Mouse (Mus musculus) liver, embryonic 13.5 days (tissue): ENCODE data around the gene Rpl29. TPM values are rescaled to one million over a fixed set of nuclear protein-coding genes. Genes with fewer than 3 reads are reported as not detected.
A peak's percentile ranks its signal among the peaks of the same experiment; 100 is the strongest.

Experiments
- ATAC-seq: fragments of 200-750 bp; cut with Nextera tagmentation; 2 replicates; pipeline ENCODE4 v1.8.0; 2017; ENCODE audit warnings: low read depth, mild to moderate bottlenecking, moderate number of reproducible peaks, moderate library complexity
- DNase-seq: peaks from one replicate; pipeline ENCODE4 v3.0.0; 2022
- H3K27ac ChIP-seq: fragments of 300-500 bp; sonication (generic); 2 replicates; pipeline ENCODE4 v1.5.1; 2015; ENCODE audit warnings: moderate library complexity, mild to moderate bottlenecking, inconsistent platforms
- H3K27me3 ChIP-seq: fragments of 300-500 bp; sonication (generic); 2 replicates; pipeline ENCODE4 v1.6.1; 2015; ENCODE audit warnings: mild to moderate bottlenecking, inconsistent platforms
- H3K36me3 ChIP-seq: fragments of 300-500 bp; sonication (generic); 2 replicates; pipeline ENCODE4 v1.6.1; 2015; ENCODE audit warnings: mild to moderate bottlenecking, inconsistent platforms
- H3K4me1 ChIP-seq: fragments of 300-500 bp; sonication (generic); replicated peaks from 2 replicates; pipeline ENCODE4 v1.6.1; 2015; ENCODE audit warnings: inconsistent platforms
- H3K4me2 ChIP-seq: fragments of 300-500 bp; sonication (generic); 2 replicates; pipeline ENCODE4 v1.6.1; 2015; ENCODE audit warnings: inconsistent platforms, mild to moderate bottlenecking, moderate library complexity
- H3K4me3 ChIP-seq: fragments of 300-500 bp; sonication (generic); replicated peaks from 2 replicates; pipeline ENCODE4 v1.5.1; 2015; ENCODE audit warnings: mild to moderate bottlenecking, inconsistent platforms
- H3K9ac ChIP-seq: fragments of 300-500 bp; sonication (generic); 2 replicates; pipeline ENCODE4 v1.6.1; 2015; ENCODE audit warnings: mild to moderate bottlenecking, inconsistent platforms
- H3K9me3 ChIP-seq: fragments of 300-500 bp; sonication (generic); replicated peaks from 2 replicates; pipeline ENCODE4 v1.6.1; 2016; ENCODE audit warnings: inconsistent platforms
- WGBS: fragments of 180-500 bp; shearing (Covaris S2); methylation state at CpG from one replicate; pipeline ENCODE4 v1.1.7; 2015; ENCODE audit not compliant: insufficient replicate concordance; 5-methylcytosine and 5-hydroxymethylcytosine counted together
- polyA plus RNA-seq: library from polyadenylated mRNA; unstranded; fragments of >200 nt; fragmentation: Nextera tagmentation; extraction: Ambion mirVana; gene quantifications from 2 replicates; pipeline ENCODE4 v1.2.1, GENCODE M21; 2015

Gene Rpl29
- polyA plus RNA-seq, 1 experiment from 2014 or later: 835 TPM

DNA sequence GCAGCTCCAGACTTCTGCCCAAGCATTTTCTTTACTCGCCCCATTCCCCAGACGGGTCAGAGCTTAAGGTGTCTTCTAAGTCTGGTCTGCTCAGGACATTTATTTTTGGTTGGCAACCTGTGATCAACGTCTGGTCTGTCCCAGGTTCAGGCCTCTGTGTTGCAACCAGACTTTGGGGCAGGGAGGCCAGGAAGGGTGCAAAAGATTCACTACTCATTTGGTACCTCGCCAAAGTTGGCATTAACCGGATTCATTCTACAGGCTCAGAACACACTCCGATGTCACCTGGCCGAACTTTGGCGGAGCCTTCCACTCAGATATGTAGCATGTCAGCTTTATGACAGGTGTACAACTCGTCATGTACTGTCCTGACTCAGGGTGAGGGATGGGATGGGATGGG, 18.7 kb downstream of the Rpl29 start:
- ATAC-seq (no peak; the same call in 1 of the 2 replicates), DNase-seq (no peak)
- Histone ChIP-seq H3K4me3 (peak overlapping the region; percentile 60), H3K27ac (peak overlapping the region; percentile 50), H3K4me1 (peaks cover 76% of the 10 kb centered on the region), H3K9ac (peak overlapping the region; percentile 65; the same call in 1 of the 2 replicates), H3K36me3 (no peaks in the 10 kb centered on the region), H3K27me3 (peaks cover 26% of the 10 kb centered on the region), H3K9me3 (no peaks in the 10 kb centered on the region), H3K4me2 (peak overlapping the region; percentile 79)
- 32% methylated on average over 9 of the region's 9 CpGs for whole genome bisulfite sequencing

DNA sequence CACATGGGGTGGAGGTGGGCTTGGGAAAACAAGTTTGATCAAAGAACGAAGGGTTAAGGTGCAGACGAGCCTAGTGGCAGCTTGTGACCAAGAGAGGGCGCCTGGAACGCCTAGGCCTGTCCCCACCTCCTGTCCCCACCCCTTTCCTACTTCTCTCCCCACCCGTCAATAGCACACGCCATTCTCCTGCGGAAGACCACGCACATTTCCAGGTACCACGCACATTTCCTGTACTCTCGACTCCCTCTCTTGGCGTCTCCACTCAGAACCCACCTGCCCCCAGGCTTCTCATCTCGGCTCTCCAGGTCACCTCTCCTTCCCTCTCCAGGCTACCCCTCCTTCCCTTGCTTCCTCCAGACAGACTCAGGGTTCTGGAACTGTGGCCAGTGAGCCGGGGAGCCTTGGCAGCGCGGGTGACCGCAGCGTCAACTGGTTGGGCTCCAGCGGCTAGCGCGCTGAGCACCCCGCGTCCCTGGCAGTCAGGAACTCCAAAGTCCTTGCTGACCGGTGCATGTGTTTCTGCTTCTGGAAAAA, 19.3 kb downstream of the Rpl29 start:
- peak overlapping the region; percentile 79 for H3K4me2 ChIP-seq
- peak; percentile 43 for ATAC-seq
- H3K4me1 ChIP-seq: peaks cover 82% of the 10 kb centered on the region
- no peaks in the 10 kb centered on the region for H3K9me3 ChIP-seq
- H3K4me3 ChIP-seq: peak overlapping the region; percentile 59
- H3K36me3 ChIP-seq: no peaks in the 10 kb centered on the region
- peaks cover 32% of the 10 kb centered on the region for H3K27me3 ChIP-seq
- H3K9ac ChIP-seq: peak overlapping the region; percentile 62
- no peak for DNase-seq
- H3K27ac ChIP-seq: peak overlapping the region; percentile 53
- WGBS: 1% methylated on average over 23 of the region's 23 CpGs

DNA sequence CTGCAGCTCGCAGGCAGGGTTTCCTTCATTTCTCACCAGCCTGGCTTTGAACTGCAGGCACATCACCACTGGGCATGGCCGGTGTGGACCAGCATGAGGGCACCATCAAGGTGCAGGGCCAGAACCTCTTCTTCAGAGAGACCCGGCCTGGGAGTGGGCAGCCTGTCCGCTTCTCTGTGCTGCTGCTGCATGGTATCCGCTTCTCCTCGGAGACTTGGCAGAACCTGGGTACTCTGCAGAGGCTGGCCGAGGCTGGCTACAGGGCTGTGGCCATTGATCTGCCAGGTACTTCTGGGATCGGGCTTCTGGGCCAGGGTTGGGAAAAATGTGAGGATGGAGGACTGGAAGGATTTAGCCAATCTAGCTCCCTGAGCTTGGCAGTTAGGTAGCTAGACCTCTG, 20.7 kb downstream of the Rpl29 start:
- Histone ChIP-seq H3K9me3 (no peaks in the 10 kb centered on the region), H3K9ac (no peak overlapping the region), H3K4me1 (peaks cover 93% of the 10 kb centered on the region), H3K4me3 (no peak overlapping the region), H3K36me3 (no peaks in the 10 kb centered on the region), H3K27ac (no peak overlapping the region), H3K4me2 (peak overlapping the region; percentile 34), H3K27me3 (peaks cover 45% of the 10 kb centered on the region)
- ATAC-seq (no peak), DNase-seq (no peak)
- 77% methylated on average over 8 of the region's 8 CpGs for WGBS

GRCm38 (mm10) chr9:106450661-106451060, 21.4 kb downstream of the Rpl29 start:
- no peak for ATAC-seq
- 46% methylated on average over 9 of the region's 9 CpGs for WGBS
- Histone ChIP-seq H3K9ac (no peak overlapping the region), H3K27ac (peak overlapping the region; percentile 41; the same call in 1 of the 2 replicates), H3K9me3 (no peaks in the 10 kb centered on the region), H3K4me3 (no peak overlapping the region), H3K4me2 (peak overlapping the region; percentile 34), H3K27me3 (peaks cover 48% of the 10 kb centered on the region), H3K4me1 (peaks cover 93% of the 10 kb centered on the region), H3K36me3 (no peaks in the 10 kb centered on the region)
- no peak for DNase-seq

DNA sequence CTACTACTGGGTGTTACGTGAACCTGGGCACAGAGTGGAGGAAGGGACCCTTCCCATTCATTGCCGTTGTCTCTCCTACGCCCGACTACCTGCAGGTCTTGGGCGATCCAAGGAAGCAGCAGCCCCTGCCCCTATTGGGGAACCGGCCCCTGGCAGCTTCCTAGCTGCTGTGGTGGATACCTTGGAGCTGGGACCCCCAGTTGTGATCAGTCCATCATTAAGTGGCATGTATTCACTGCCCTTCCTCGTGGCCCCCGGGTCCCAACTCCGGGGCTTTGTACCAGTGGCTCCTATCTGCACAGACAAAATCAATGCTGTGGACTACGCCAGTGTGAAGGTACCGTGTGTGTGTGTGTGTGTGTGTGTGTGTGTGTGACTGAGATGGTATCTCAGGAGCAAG, 22.0 kb downstream of the Rpl29 start:
- no peaks in the 10 kb centered on the region for H3K36me3 ChIP-seq
- no peak overlapping the region for H3K4me3 ChIP-seq
- peaks cover 48% of the 10 kb centered on the region for H3K27me3 ChIP-seq
- DNase-seq (no peak), ATAC-seq (no peak)
- no peak overlapping the region for H3K27ac ChIP-seq
- WGBS: 69% methylated on average over 11 of the region's 11 CpGs
- peak overlapping the region; percentile 20; the same call in 1 of the 2 replicates for H3K4me2 ChIP-seq
- H3K4me1 ChIP-seq: peaks cover 91% of the 10 kb centered on the region
- no peak overlapping the region for H3K9ac ChIP-seq
- H3K9me3 ChIP-seq: no peaks in the 10 kb centered on the region

DNA sequence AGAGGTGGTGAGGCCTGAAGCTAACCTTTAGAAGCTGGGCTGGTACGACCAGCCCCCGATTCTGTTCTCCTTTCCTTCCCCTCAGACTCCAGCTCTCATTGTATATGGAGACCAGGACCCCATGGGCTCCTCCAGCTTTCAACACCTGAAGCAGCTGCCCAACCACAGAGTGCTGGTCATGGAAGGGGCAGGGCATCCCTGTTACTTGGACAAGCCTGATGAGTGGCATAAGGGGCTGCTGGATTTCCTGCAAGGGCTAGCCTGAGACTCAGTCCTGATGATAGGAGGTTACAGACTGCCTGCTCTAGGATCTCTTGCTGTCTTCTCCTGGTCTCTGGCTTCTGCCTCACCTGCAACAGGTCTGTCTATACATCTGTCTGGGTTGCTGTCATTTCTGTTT, 22.6 kb downstream of the Rpl29 start:
- peaks cover 91% of the 10 kb centered on the region for H3K4me1 ChIP-seq
- no peaks in the 10 kb centered on the region for H3K9me3 ChIP-seq
- no peak overlapping the region for H3K4me3 ChIP-seq
- H3K9ac ChIP-seq: no peak overlapping the region
- no peak for DNase-seq
- H3K36me3 ChIP-seq: no peaks in the 10 kb centered on the region
- peaks cover 48% of the 10 kb centered on the region for H3K27me3 ChIP-seq
- ATAC-seq: no peak
- no peak overlapping the region for H3K27ac ChIP-seq
- H3K4me2 ChIP-seq: peak overlapping the region; percentile 87; the same call in 1 of the 2 replicates
- WGBS: 72% methylated on average over 2 of the region's 2 CpGs

DNA sequence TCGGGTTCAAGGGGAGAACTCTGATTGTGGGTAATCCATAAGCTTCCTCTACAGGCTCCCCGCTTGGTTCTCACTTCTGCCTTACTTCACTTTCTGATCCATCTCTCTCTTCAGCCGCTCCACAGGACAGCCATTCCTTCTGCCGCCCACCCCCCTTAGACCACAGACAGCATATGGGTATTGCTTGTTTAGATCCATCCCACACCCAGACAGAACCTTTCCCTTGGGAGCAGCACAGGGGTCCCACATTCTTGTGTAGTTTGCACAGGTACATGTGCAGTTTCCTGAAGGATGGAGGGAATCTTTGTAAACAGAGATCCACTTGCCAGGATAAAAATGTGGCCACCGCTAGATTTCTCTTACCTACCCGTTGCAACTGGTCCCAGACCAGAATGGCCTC, 23.1 kb downstream of the Rpl29 start:
- H3K9ac ChIP-seq: no peak overlapping the region
- 49% methylated on average over 6 of the region's 6 CpGs for WGBS
- H3K4me3 ChIP-seq: peak overlapping the region; percentile 66
- peaks cover 48% of the 10 kb centered on the region for H3K27me3 ChIP-seq
- H3K9me3 ChIP-seq: no peaks in the 10 kb centered on the region
- no peak for ATAC-seq
- peaks cover 89% of the 10 kb centered on the region for H3K4me1 ChIP-seq
- no peak for DNase-seq
- H3K36me3 ChIP-seq: no peaks in the 10 kb centered on the region
- H3K27ac ChIP-seq: 0 out of 2 replicates have a peak overlapping the region, but pooled peaks have one; percentile 23
- peak overlapping the region; percentile 87 for H3K4me2 ChIP-seq

DNA sequence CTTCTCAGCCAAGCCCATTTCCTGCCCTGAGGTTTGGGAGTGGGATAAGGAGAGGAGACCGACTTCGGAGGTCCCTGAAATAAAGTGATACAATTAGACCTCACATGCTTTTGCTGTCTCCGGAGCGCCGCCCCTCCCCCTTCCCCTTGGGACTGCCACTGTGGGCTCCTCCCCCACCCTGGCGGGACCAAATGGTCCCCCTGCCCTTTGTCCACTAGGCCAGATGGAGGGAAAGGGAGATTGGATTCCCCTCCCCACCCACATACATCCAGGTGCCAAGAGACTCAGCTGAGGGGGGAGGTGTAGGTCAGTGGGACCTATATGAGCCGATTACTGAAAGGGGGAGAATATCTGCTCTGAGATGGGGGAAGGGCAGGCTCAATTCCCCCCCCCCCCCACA, 23.6 kb downstream of the Rpl29 start:
- 0 out of 2 replicates have a peak overlapping the region, but pooled peaks have one; percentile 70 for H3K9ac ChIP-seq
- DNase-seq: no peak
- 16% methylated on average over 7 of the region's 7 CpGs for WGBS
- no peaks in the 10 kb centered on the region for H3K9me3 ChIP-seq
- ATAC-seq: peak; percentile 18
- H3K4me1 ChIP-seq: peaks cover 84% of the 10 kb centered on the region
- peak overlapping the region; percentile 66 for H3K4me3 ChIP-seq
- peaks cover 48% of the 10 kb centered on the region for H3K27me3 ChIP-seq
- peak overlapping the region; percentile 87 for H3K4me2 ChIP-seq
- peak overlapping the region; percentile 80 for H3K27ac ChIP-seq
- H3K36me3 ChIP-seq: no peaks in the 10 kb centered on the region

DNA sequence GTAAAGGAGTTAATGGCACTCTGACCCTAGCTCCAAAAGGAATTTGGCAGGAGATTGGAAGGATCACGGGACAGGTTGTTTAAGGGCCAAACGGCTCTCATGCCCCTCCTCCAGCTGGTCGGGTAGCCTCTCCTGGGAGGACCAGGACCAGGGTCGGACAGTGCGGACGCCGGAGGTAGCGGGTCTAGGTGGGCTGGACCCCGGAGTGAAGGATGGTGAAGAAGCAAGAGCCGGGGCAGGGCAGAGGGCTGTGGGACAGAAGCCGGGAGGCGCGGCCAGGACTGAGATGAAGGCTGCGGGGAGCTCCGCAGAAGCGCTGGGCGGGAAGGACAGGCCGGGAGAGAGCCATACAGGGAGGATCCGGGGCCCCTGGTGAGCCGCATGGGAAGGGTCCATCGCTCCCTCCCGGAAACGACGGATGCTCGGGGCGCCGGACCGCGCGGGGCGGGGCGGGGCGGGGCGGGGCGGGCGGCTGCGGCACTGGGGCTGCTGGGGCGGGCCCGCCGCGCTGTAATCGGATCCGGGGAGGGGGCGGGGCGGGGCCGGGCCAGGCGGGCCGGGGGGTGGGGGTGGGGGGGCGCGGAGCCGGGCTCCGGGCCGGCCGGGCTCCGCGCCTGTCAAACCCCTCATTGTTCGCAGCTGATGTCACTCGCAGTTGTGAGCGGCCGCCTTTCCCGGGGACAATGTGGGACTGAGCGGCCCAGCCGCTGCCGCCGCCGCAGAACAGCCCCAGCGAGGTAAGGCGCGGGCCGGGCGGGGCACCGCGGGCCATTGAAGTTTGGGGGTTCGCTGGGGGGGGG, 24.2 kb downstream of the Rpl29 start, which contains the start of gene Pcbp4:
Gene Pcbp4 (plus strand): TSS at position 21 of the 800 bp plus-strand sequence.
- DNase-seq (no peak), ATAC-seq (peak; percentile 65)
- Histone ChIP-seq H3K27me3 (peaks cover 48% of the 10 kb centered on the region), H3K9ac (peak within 1 kb of the TSS; percentile 70), H3K4me2 (peak within 1 kb of the TSS; percentile 87), H3K4me1 (peaks cover 78% of the 10 kb centered on the region), H3K9me3 (no peaks in the 10 kb centered on the region), H3K36me3 (no peaks in the 10 kb centered on the region), H3K4me3 (peak within 1 kb of the TSS; percentile 66), H3K27ac (peak within 1 kb of the TSS; percentile 80)
- WGBS: 1% methylated on average over 28 of the region's 74 CpGs

- Histone ChIP-seq H3K4me3 (peak overlapping the region; percentile 66), H3K9me3 (no peaks in the 10 kb centered on the region), H3K4me2 (peak overlapping the region; percentile 87), H3K27me3 (peaks cover 48% of the 10 kb centered on the region), H3K36me3 (no peaks in the 10 kb centered on the region), H3K27ac (peak overlapping the region; percentile 53; the same call in 1 of the 2 replicates), H3K4me1 (peaks cover 70% of the 10 kb centered on the region), H3K9ac (peak overlapping the region; percentile 70)
- ATAC-seq (peak; percentile 4; the same call in 1 of the 2 replicates), DNase-seq (no peak)
- whole genome bisulfite sequencing: 10% methylated on average over 13 of the region's 20 CpGs
Measured at GRCm38 (mm10) chr9:106454071-106454761, 25.0 kb downstream of the Rpl29 start.
